ENCODE assay signal across 27 mouse cellular contexts in genomic region chr2:172349776-172350175, GRCm38 (mm10). TPM values are rescaled to one million over a fixed set of nuclear protein-coding genes. Genes with fewer than 3 reads are reported as not detected.
DNase-seq lines count a peak whose midpoint lies in the region; ATAC-seq and TF ChIP-seq lines count a peak whose summit lies in the region.
"Had no signal": no experiment of that assay in that cellular context is flagged by ENCODE, and none has a peak within 500 bp of the region (broad histone marks: within the 10 kb centered on the region; RNA-seq: fewer than 3 reads in every experiment).

No protein-coding gene starts in this region.

- ATAC-seq in heart, embryonic 11.5 days (replicated peaks; ENCODE audit: insufficient number of reproducible peaks, low FRiP score, low TSS enrichment) = no peak
- ATAC-seq in liver, embryonic 15.5 days (ENCODE audit: insufficient read depth) = no peak
- ATAC-seq: hindbrain, postnatal 0 days; intestine, postnatal 0 days; midbrain, embryonic 16.5 days had no signal

- peaks cover 30% of the 10 kb centered on the region for H3K4me1 ChIP-seq in heart, embryonic 11.5 days (ENCODE audit: control insufficient read depth, insufficient read depth, low read length)
- peaks cover 0 to 8% of the 10 kb centered on the region in 2 experiments; a peak in 1 of 4 replicates for H3K4me1 ChIP-seq in ES-E14 (ENCODE audit: control insufficient read depth in 2 of 2, insufficient read depth in 2 of 2, low read length in 2 of 2, poor library complexity in 1 of 2)
- H3K4me1 ChIP-seq in liver, embryonic 15.5 days (replicated peaks) = peaks cover 67% of the 10 kb centered on the region

- H3K27ac ChIP-seq in heart, embryonic 11.5 days (ENCODE audit: low read depth, low read length) = no peak overlapping the region
- no peak overlapping the region for H3K27ac ChIP-seq in ES-E14 (ENCODE audit: insufficient read depth, low read depth, low read length, poor library complexity, severe bottlenecking)
- peak overlapping the region; percentile 92 for H3K27ac ChIP-seq in liver, embryonic 15.5 days (replicated peaks)
- no peak overlapping the region for H3K27ac ChIP-seq in layer of hippocampus, adult 2 months
- H3K27ac ChIP-seq: embryonic facial prominence, embryonic 15.5 days; forebrain, embryonic 10.5 days; hindbrain, postnatal 0 days; kidney, embryonic 15.5 days; limb, embryonic 13.5 days had no signal

- in situ Hi-C loops in ES-E14 (cut with MboI; ENCODE audit: low sequenced_read_pairs in 2 of 2, unreplicated experiment in 2 of 2) = no loop called here

- H3K36me3 ChIP-seq in heart, embryonic 11.5 days (ENCODE audit: control insufficient read depth, insufficient read depth, low read length) = peaks cover 5% of the 10 kb centered on the region; the same call in 1 of the 2 replicates
- no peaks in the 10 kb centered on the region for H3K36me3 ChIP-seq in ES-E14 (ENCODE audit: control insufficient read depth, insufficient read depth, low read length, poor library complexity, severe bottlenecking)
- H3K36me3 ChIP-seq in liver, embryonic 15.5 days (replicated peaks) = peaks cover 63% of the 10 kb centered on the region
- H3K36me3 ChIP-seq: heart, embryonic 15.5 days had no signal

- no peaks in the 10 kb centered on the region for H3K9me3 ChIP-seq in heart, embryonic 11.5 days (replicated peaks; ENCODE audit: control insufficient read depth, low read length)
- H3K9me3 ChIP-seq in ES-E14 (ENCODE audit: control insufficient read depth, insufficient read depth, low read depth, low read length) = no peaks in the 10 kb centered on the region
- H3K9me3 ChIP-seq in liver, embryonic 15.5 days (replicated peaks) = no peaks in the 10 kb centered on the region
- H3K9me3 ChIP-seq: embryonic facial prominence, embryonic 15.5 days; forebrain, embryonic 10.5 days; heart, embryonic 15.5 days; kidney, embryonic 15.5 days; limb, embryonic 13.5 days; lung, embryonic 15.5 days; neural tube, embryonic 13.5 days had no signal

- TF ChIP-seq CTCF in layer of hippocampus, adult 2 months (conservative IDR thresholded peaks at IDR 0.05) = no peak

- WGBS in heart, embryonic 11.5 days (ENCODE audit: insufficient replicate concordance) = 68% methylated on average over 14 of the region's 14 CpGs
- 65% methylated on average over 14 of the region's 14 CpGs for WGBS in liver, embryonic 15.5 days (ENCODE audit: insufficient replicate concordance)

- no peak overlapping the region for H3K4me3 ChIP-seq in heart, embryonic 11.5 days (ENCODE audit: low read depth, low read length)
- no peak overlapping the region for H3K4me3 ChIP-seq in ES-E14 (ENCODE audit: insufficient read depth in 1 of 2, low read depth in 1 of 2, low read length in 2 of 2, poor library complexity in 1 of 2, severe bottlenecking in 1 of 2)
- H3K4me3 ChIP-seq in liver, embryonic 15.5 days (replicated peaks) = peak overlapping the region; percentile 98
- no peak overlapping the region for H3K4me3 ChIP-seq in layer of hippocampus, adult 2 months
- H3K4me3 ChIP-seq: embryonic facial prominence, embryonic 15.5 days; forebrain, embryonic 10.5 days; heart, embryonic 15.5 days; kidney, embryonic 15.5 days; limb, embryonic 13.5 days; lung, embryonic 15.5 days; myocyte; neural tube, embryonic 13.5 days had no signal

- H3K27me3 ChIP-seq in heart, embryonic 11.5 days (ENCODE audit: control insufficient read depth, insufficient read depth, low read length) = no peaks in the 10 kb centered on the region
- no peaks in the 10 kb centered on the region for H3K27me3 ChIP-seq in liver, embryonic 15.5 days
- H3K27me3 ChIP-seq: embryonic facial prominence, embryonic 15.5 days; heart, embryonic 15.5 days; kidney, embryonic 15.5 days; lung, embryonic 15.5 days; neural tube, embryonic 13.5 days had no signal

- H3K4me2 ChIP-seq in heart, embryonic 11.5 days = peak overlapping the region; percentile 44
- peak overlapping the region; percentile 71 for H3K4me2 ChIP-seq in liver, embryonic 15.5 days
- H3K4me2 ChIP-seq: embryonic facial prominence, embryonic 15.5 days; heart, embryonic 15.5 days; kidney, embryonic 15.5 days; limb, embryonic 13.5 days had no signal

- DNase-seq in heart, adult 18-20 months = no peak
- DNase-seq in ES-E14 (ENCODE audit: low read depth, low spot score) (peak; percentile 22), liver (peak; percentile 80)
- no peak for DNase-seq in layer of hippocampus, adult 2 months (ENCODE audit: low spot score in 2 of 2)
- no peak for DNase-seq in cerebellum, postnatal 36 days
- no peak for DNase-seq in spleen, postnatal 10 days (ENCODE audit: low spot score in 2 of 2)
- DNase-seq: adrenal gland, postnatal 14 days; cerebellum, adult 8-10 months; kidney, postnatal 4 days; layer of hippocampus, adult 9-11 months; lung, postnatal 4 days; retina, postnatal 1 day; thymus, postnatal 36 days had no signal

- H3K9ac ChIP-seq in heart, embryonic 11.5 days (ENCODE audit: low read depth, low read length) = no peak overlapping the region
- no peak overlapping the region for H3K9ac ChIP-seq in ES-E14 (ENCODE audit: insufficient read depth, low read depth, low read length, poor library complexity, severe bottlenecking)
- peak overlapping the region; percentile 97; the same call in 1 of the 2 replicates for H3K9ac ChIP-seq in liver, embryonic 15.5 days
- H3K9ac ChIP-seq: embryonic facial prominence, embryonic 15.5 days; heart, embryonic 15.5 days; kidney, embryonic 15.5 days; limb, embryonic 13.5 days; lung, embryonic 15.5 days had no signal

TF ChIP-seq in ES-E14, 5 proteins besides CTCF, POLR2A, EP300 and RAD21:
- TF ChIP-seq CHD2 (IDR thresholded peaks at IDR 0.05; ENCODE audit: low read depth, low read length) (no peak), ZC3H11A (IDR thresholded peaks at IDR 0.05; ENCODE audit: borderline replicate concordance, low read depth, low read length) (no peak), ZNF384 (IDR thresholded peaks at IDR 0.05; ENCODE audit: low read depth, low read length) (no peak), HCFC1 (IDR thresholded peaks at IDR 0.05; ENCODE audit: borderline replicate concordance, insufficient read depth, low read length) (no peak), MAFK (IDR thresholded peaks at IDR 0.05; ENCODE audit: insufficient read depth, low read depth, low read length) (no peak)

RNA-seq across cellular contexts. Expression of gene Fam210b, which starts 4.4 kb away (rescaled TPM):
- polyA plus RNA-seq in heart, embryonic 11.5 days (2014; fragmentation: Nextera tagmentation; extraction: Ambion mirVana) = 24.1 and 26.6 TPM in 2 replicates
- total RNA-seq in heart, adult 18-20 months (2021) = 1 to 10 TPM; 5.5 to 5.9 TPM
- total RNA-seq in ES-E14 (2012; rRNA removed) = 1.6 and 2.0 TPM in 2 replicates
- 136 and 142 TPM in 2 replicates for polyA plus RNA-seq in liver, embryonic 15.5 days (2015; fragmentation: Nextera tagmentation; extraction: Ambion mirVana)
- total RNA-seq in layer of hippocampus, adult 2 months (2021) = 10 to 100 TPM; 22.0 to 24.3 TPM

RNA-seq across cellular contexts. Expression of gene Aurka, which starts 20.6 kb away (rescaled TPM):
- 112 and 115 TPM in 2 replicates for polyA plus RNA-seq in heart, embryonic 11.5 days (2014; fragmentation: Nextera tagmentation; extraction: Ambion mirVana)
- total RNA-seq in heart, adult 18-20 months (2021) = under 1 TPM; 0.55 to 0.93 TPM
- total RNA-seq in ES-E14 (2012; rRNA removed) = 98.6 and 104 TPM in 2 replicates
- 129 and 132 TPM in 2 replicates for polyA plus RNA-seq in liver, embryonic 15.5 days (2015; fragmentation: Nextera tagmentation; extraction: Ambion mirVana)
- total RNA-seq in layer of hippocampus, adult 2 months (2021) = 1 to 10 TPM in 1 of 2 experiments, under 1 TPM in 1; 0.86 to 1.9 TPM

RNA-seq across cellular contexts. Expression of gene Cstf1, which starts 20.7 kb away (rescaled TPM):
- 34.4 and 34.6 TPM in 2 replicates for polyA plus RNA-seq in heart, embryonic 11.5 days (2014; fragmentation: Nextera tagmentation; extraction: Ambion mirVana)
- 10 to 100 TPM; 14.2 to 19.4 TPM for total RNA-seq in heart, adult 18-20 months (2021)
- total RNA-seq in ES-E14 (2012; rRNA removed) = 67.2 and 68.5 TPM in 2 replicates
- polyA plus RNA-seq in liver, embryonic 15.5 days (2015; fragmentation: Nextera tagmentation; extraction: Ambion mirVana) = 20.7 and 20.8 TPM in 2 replicates
- total RNA-seq in layer of hippocampus, adult 2 months (2021) = 10 to 100 TPM; 27.7 to 28.5 TPM

RNA-seq across cellular contexts. Expression of gene Cass4, which starts 43.8 kb away (rescaled TPM):
- polyA plus RNA-seq in heart, embryonic 11.5 days (2014; fragmentation: Nextera tagmentation; extraction: Ambion mirVana) = 0.89 and 0.94 TPM in 2 replicates
- under 1 TPM; 0.27 to 0.28 TPM for total RNA-seq in heart, adult 18-20 months (2021)
- total RNA-seq in ES-E14 (2012; rRNA removed) = 2.5 and 2.8 TPM in 2 replicates
- 0.61 and 0.63 TPM in 2 replicates for polyA plus RNA-seq in liver, embryonic 15.5 days (2015; fragmentation: Nextera tagmentation; extraction: Ambion mirVana)
- total RNA-seq in layer of hippocampus, adult 2 months (2021) = under 1 TPM; 0.47 to 0.61 TPM
- total RNA-seq: megakaryocyte-erythroid progenitor cell, adult 5-6 weeks had no signal

Comparison
In these comparisons a context has a peak if more than half of its experiments do, and no peak if none do; other contexts are left out.
1. DNase-seq: peak in ES-E14 (single experiment) and liver (single experiment); none in heart, adult 18-20 months (0 of 2), layer of hippocampus, adult 2 months (0 of 2), cerebellum, postnatal 36 days (0 of 2) and spleen, postnatal 10 days (0 of 2).
2. RNA of gene Aurka, which starts 20.6 kb away (total RNA-seq): 98.6 to 104 TPM in ES-E14; 0.86 to 1.9 TPM in layer of hippocampus, adult 2 months and 0.55 to 0.93 TPM in heart, adult 18-20 months; every median in the first group is over 10 times any median in the second.